Mouse (Mus musculus): ENCODE data around the gene Slc16a13. TPM values are rescaled to one million over a fixed set of nuclear protein-coding genes. Genes with fewer than 3 reads are reported as not detected.
"Not testable (repeated sequence)": the region's sequence is repeated elsewhere in the genome, so short reads cannot be mapped to it uniquely, and the experiment has no call there.

The Slc16a13 gene
- total RNA-seq, 2 experiments from 2014 or later = 6.2 to 10.9 TPM

- no peak for DNase-seq (ENCODE audit: low spot score in 2 of 2)
These were observed 48.6 kb downstream of the Slc16a13 start for GRCm38 (mm10) chr11:70172298-70172697.

GRCm38 (mm10) chr11:70171847-70172246, 49.0 kb downstream of the Slc16a13 start:
- DNase-seq (ENCODE audit: low spot score in 2 of 2) = no peak

DNA sequence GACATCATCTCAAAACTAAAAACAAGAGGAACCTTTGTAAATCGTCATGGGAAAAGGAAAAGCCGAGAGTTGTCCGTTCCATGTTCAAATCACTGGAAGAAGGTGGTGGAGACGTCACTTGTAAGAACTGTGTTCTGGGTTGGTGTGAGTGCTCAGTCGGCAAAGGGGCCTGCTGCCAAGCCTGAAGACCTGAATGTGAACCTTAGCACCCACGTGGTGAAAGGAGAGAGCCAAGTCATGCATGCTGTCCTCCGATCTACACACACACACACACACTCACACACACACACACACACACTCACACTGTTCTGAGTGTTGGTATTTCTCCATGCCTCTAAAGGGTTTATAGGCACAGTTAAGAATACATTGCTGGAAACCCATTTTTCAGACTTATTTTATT, 49.7 kb downstream of the Slc16a13 start:
- no peak for DNase-seq (ENCODE audit: low spot score in 2 of 2)

DNA sequence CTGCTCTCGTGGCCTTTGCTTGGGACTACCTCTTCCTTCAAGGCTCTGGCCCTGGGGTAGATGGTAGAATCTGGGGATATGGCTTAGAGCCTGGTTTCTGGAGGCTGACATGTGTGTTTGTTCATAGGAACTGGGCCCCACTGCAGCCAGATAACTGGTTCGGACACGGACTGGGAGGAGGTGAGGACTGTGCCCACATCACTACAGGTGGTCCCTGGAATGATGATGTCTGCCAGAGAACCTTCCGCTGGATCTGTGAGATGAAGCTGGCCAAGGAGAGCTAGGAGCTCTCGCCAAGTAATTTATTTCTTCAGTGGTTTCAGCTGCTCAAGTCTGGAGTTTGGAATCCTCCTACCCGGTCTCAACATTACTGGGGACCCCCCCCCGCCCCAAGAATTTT, 50.6 kb downstream of the Slc16a13 start:
- DNase-seq (ENCODE audit: low spot score in 2 of 2) = no peak

GRCm38 (mm10) chr11:70169471-70169870, 51.4 kb downstream of the Slc16a13 start:
- not testable (repeated sequence) for DNase-seq (ENCODE audit: low spot score in 2 of 2)

DNA sequence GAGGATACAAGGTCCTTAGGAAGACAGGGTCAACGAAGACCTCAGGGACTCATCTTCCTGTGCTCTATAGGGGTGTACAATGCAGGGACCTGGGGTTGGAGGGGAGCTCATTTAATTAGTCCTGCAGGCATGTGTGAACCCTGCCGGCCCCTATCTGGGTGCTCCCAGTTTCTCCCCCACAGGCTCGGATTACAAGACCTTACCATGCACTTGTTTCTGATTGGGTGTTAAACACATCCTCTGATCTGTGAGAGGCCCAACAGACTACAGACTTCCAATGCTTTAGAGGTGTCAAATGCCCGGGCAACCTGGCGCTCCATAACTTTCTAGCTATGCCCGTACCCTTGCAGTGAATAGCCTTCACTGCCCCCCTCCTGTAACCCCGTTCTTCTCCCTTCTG, 52.7 kb downstream of the Slc16a13 start:
- no peak for DNase-seq (ENCODE audit: low spot score in 2 of 2)

Small RNA genes within 50 kb of the gene (microRNA-seq; reads per million reads assigned to microRNA genes)
- gene Mir195a (4,498 reads per million, percentile 90 among the genes with 10 or more reads in this experiment), gene Mir497 (not detected), gene Mir497b (not detected)

Other genes with a start within 250 kb of the Slc16a13 start
- 100 to 1,000 TPM; 119 to 130 TPM for gene Ctdnep1, start 239.9 kb downstream of the Slc16a13 start, total RNA-seq (2021)
- 10 to 100 TPM; 65.5 to 70.9 TPM for gene Elp5, start 238.5 kb downstream of the Slc16a13 start, total RNA-seq (2021)
- gene Gabarap, start 229.9 kb downstream of the Slc16a13 start, total RNA-seq (2021) = 100 to 1,000 TPM; 294 to 311 TPM
- 10 to 100 TPM; 51.4 to 53.4 TPM for gene Phf23, start 225.3 kb downstream of the Slc16a13 start, total RNA-seq (2021)
- 10 to 100 TPM; 35.5 to 38.2 TPM for gene Dvl2, start 220.5 kb downstream of the Slc16a13 start, total RNA-seq (2021)
- gene Acadvl, start 205.7 kb downstream of the Slc16a13 start, total RNA-seq (2021) = 100 to 1,000 TPM; 295 to 378 TPM
- gene Dlg4, start 204.1 kb downstream of the Slc16a13 start, total RNA-seq (2021) = 10 to 100 TPM; 63.0 to 64.4 TPM
- gene Asgr1, start 167.0 kb downstream of the Slc16a13 start, total RNA-seq (2021) = 10 to 100 TPM in 1 of 2 experiments, 1 to 10 TPM in 1; 1.7 to 33.7 TPM
- gene Asgr2, start 128.4 kb downstream of the Slc16a13 start, total RNA-seq (2021) = 10 to 100 TPM in 1 of 2 experiments, 1 to 10 TPM in 1; 1.8 to 14.6 TPM
- gene Mgl2, start 90.7 kb downstream of the Slc16a13 start, total RNA-seq (2021) = 1 to 10 TPM in 1 of 2 experiments, under 1 TPM in 1; 0.90 to 1.7 TPM
- 1 to 10 TPM; 2.1 to 3.5 TPM for gene Clec10a, start 64.9 kb downstream of the Slc16a13 start, total RNA-seq (2021)
- gene Slc16a11, start 8.3 kb downstream of the Slc16a13 start, total RNA-seq (2021) = 1 to 10 TPM in 1 of 2 experiments, under 1 TPM in 1; 0.71 to 2.9 TPM
- 10 to 100 TPM; 23.8 to 33.4 TPM for gene Bcl6b, start 8.7 kb upstream of the Slc16a13 start, total RNA-seq (2021)
- 10 to 100 TPM; 70.1 to 72.5 TPM for gene 0610010K14Rik, start 16.9 kb upstream of the Slc16a13 start, total RNA-seq (2021)
- gene Gm21988, start 18.8 kb upstream of the Slc16a13 start, total RNA-seq (2021) = 1 to 10 TPM; 4.5 to 8.1 TPM
- gene Rnasek, start 18.8 kb upstream of the Slc16a13 start, total RNA-seq (2021) = 100 to 1,000 TPM; 160 to 164 TPM
- gene Alox12, start 34.3 kb upstream of the Slc16a13 start, total RNA-seq (2021) = 1 to 10 TPM; 3.4 to 3.7 TPM
- not detected for gene Alox12e, start 101.6 kb upstream of the Slc16a13 start, total RNA-seq (2021)
- gene Alox15, start 131.0 kb upstream of the Slc16a13 start, total RNA-seq (2021) = 1 to 10 TPM in 1 of 2 experiments, under 1 TPM in 1; 0.95 to 1.5 TPM
- gene Pelp1, start 189.0 kb upstream of the Slc16a13 start, total RNA-seq (2021) = 10 to 100 TPM; 37.2 to 40.5 TPM
- gene Arrb2, start 211.6 kb upstream of the Slc16a13 start, total RNA-seq (2021) = 10 to 100 TPM; 30.4 to 32.3 TPM
- 10 to 100 TPM; 17.3 to 18.6 TPM for gene Med11, start 230.9 kb upstream of the Slc16a13 start, total RNA-seq (2021)
- gene Zmynd15, start 238.4 kb upstream of the Slc16a13 start, total RNA-seq (2021) = 1 to 10 TPM; 2.2 to 2.3 TPM
- gene Cxcl16, start 238.9 kb upstream of the Slc16a13 start, total RNA-seq (2021) = 1 to 10 TPM; 5.8 to 7.4 TPM

All from adrenal gland, postnatal 4 days (tissue).